Mouse (Mus musculus) heart, adult 9 months (tissue): ENCODE results near the gene Pou3f4.
"Not testable (repeated sequence)": the region's sequence is repeated elsewhere in the genome, so short reads cannot be mapped to it uniquely, and the experiment has no call there.

ENCODE experiments used
- DNase-seq, 2 experiments: peaks; one replicate each; pipeline ENCODE4 v3.0.0; 2022; ENCODE audit warnings: low spot score in 2 of 2

Gene Pou3f4

GRCm38 (mm10) chrX:110814151-110814571 lies at the start of gene Pou3f4:
Gene Pou3f4 (plus strand): TSS chrX:110814280.
- DNase-seq = no peak

GRCm38 (mm10) chrX:110765939-110766338 lies 48.1 kb upstream of the Pou3f4 start:
- DNase-seq = no peak

GRCm38 (mm10) chrX:110774807-110775206 lies 39.3 kb upstream of the Pou3f4 start:
- not testable (repeated sequence) for DNase-seq

- no peak for DNase-seq
Measured at GRCm38 (mm10) chrX:110802502-110802901, 11.6 kb upstream of the Pou3f4 start.

- DNase-seq = no peak
Measured at GRCm38 (mm10) chrX:110810001-110810578, 4.0 kb upstream of the Pou3f4 start.

- DNase-seq = no peak
Measured at GRCm38 (mm10) chrX:110810753-110811506, 3.1 kb upstream of the Pou3f4 start.

GRCm38 (mm10) chrX:110812071-110812470 lies 2.0 kb upstream of the Pou3f4 start:
- no peak for DNase-seq

- no peak for DNase-seq
Measured at GRCm38 (mm10) chrX:110813401-110813800, 679 bp upstream of the Pou3f4 start.

GRCm38 (mm10) chrX:110814592-110815548 lies 790 bp downstream of the Pou3f4 start:
- DNase-seq = no peak

GRCm38 (mm10) chrX:110815549-110815930 lies 1.5 kb downstream of the Pou3f4 start:
- DNase-seq = no peak

- no peak for DNase-seq
Measured at GRCm38 (mm10) chrX:110816609-110817008, 2.5 kb downstream of the Pou3f4 start.

- DNase-seq = no peak
Measured at GRCm38 (mm10) chrX:110817211-110817610, 3.1 kb downstream of the Pou3f4 start.

GRCm38 (mm10) chrX:110837450-110837849 lies 23.4 kb downstream of the Pou3f4 start:
- DNase-seq = no peak

- no peak for DNase-seq
Measured at GRCm38 (mm10) chrX:110851300-110851699, 37.2 kb downstream of the Pou3f4 start.
